Mouse (Mus musculus) myocyte (in vitro differentiated cells): ENCODE data around the gene Zdhhc8.

ENCODE experiments used
- CEBPB ChIP-seq: IDR thresholded peaks from 2 replicates; pipeline ENCODE4 v1.6.1; 2011; ENCODE audit warnings: mild to moderate bottlenecking, moderate library complexity; ENCODE audit not compliant: poor library complexity, insufficient read depth, severe bottlenecking
- E2F4 ChIP-seq: IDR thresholded peaks from one replicate; pipeline ENCODE4 v1.6.1; 2011; ENCODE audit warnings: mild to moderate bottlenecking, control low read depth, moderate library complexity; ENCODE audit not compliant: insufficient read depth
- MAX ChIP-seq: IDR thresholded peaks from one replicate; pipeline ENCODE4 v1.6.1; 2011; ENCODE audit warnings: low read depth, mild to moderate bottlenecking, control low read depth
- MYOD1 ChIP-seq, 3 experiments: IDR thresholded peaks; one replicate each; pipeline ENCODE4 v1.6.1; 2011; ENCODE audit warnings: control low read depth in 2 of 3, low read depth in 2 of 3, mild to moderate bottlenecking in 2 of 3, moderate library complexity in 1 of 3; ENCODE audit not compliant: insufficient read length in 2 of 3, control insufficient read depth in 1 of 3
- MYOG ChIP-seq, 3 experiments: IDR thresholded peaks; one replicate each; pipeline ENCODE4 v1.6.1; 2011; ENCODE audit warnings: control low read depth in 2 of 3, low read depth in 2 of 3, mild to moderate bottlenecking in 2 of 3; ENCODE audit not compliant: insufficient read length in 2 of 3, control insufficient read depth in 1 of 3, insufficient read depth in 1 of 3
- POLR2A ChIP-seq: IDR thresholded peaks from one replicate; pipeline ENCODE4 v1.6.1; 2011; ENCODE audit warnings: low read depth, mild to moderate bottlenecking, control low read depth, moderate library complexity; ENCODE audit not compliant: insufficient read length
- POLR2AphosphoS2 ChIP-seq: IDR thresholded peaks from one replicate; pipeline ENCODE4 v1.6.1; 2011; ENCODE audit warnings: low read depth, control low read depth; ENCODE audit not compliant: insufficient read length
- TCF12 ChIP-seq: IDR thresholded peaks from one replicate; pipeline ENCODE4 v1.6.1; 2011; ENCODE audit warnings: mild to moderate bottlenecking, control low read depth; ENCODE audit not compliant: poor library complexity, insufficient read depth, severe bottlenecking
- TCF3 ChIP-seq: IDR thresholded peaks from one replicate; pipeline ENCODE4 v1.6.1; 2011; ENCODE audit warnings: low read depth, control low read depth; ENCODE audit not compliant: insufficient read length
- USF1 ChIP-seq: IDR thresholded peaks from one replicate; pipeline ENCODE4 v1.6.1; 2011; ENCODE audit warnings: low read depth, mild to moderate bottlenecking, control low read depth, moderate library complexity

GRCm38 (mm10) chr16:18173788-18174187 lies 61.1 kb downstream of the Zdhhc8 start:
- TF ChIP-seq POLR2A (no peak), E2F4 (no peak), USF1 (no peak), MYOD1 (IDR thresholded peaks at IDR 0.05; ENCODE audit: control insufficient read depth in 1 of 3, insufficient read length in 2 of 3, low read depth in 2 of 3) (no peak), MYOG (IDR thresholded peaks at IDR 0.05; ENCODE audit: control insufficient read depth in 1 of 3, insufficient read depth in 1 of 3, insufficient read length in 2 of 3, low read depth in 2 of 3) (no peak), TCF3 (no peak), POLR2AphosphoS2 (no peak), MAX (no peak), CEBPB (no peak), TCF12 (no peak)
